Mouse (Mus musculus): ENCODE measurements around the gene Ptprn. TPM values are rescaled to one million over a fixed set of nuclear protein-coding genes. Genes with fewer than 3 reads are reported as not detected.

Ptprn gene
- polyA plus RNA-seq (2016; fragmentation: Nextera tagmentation; extraction: Ambion mirVana) = 0.20 and 0.35 TPM in 2 replicates

DNA sequence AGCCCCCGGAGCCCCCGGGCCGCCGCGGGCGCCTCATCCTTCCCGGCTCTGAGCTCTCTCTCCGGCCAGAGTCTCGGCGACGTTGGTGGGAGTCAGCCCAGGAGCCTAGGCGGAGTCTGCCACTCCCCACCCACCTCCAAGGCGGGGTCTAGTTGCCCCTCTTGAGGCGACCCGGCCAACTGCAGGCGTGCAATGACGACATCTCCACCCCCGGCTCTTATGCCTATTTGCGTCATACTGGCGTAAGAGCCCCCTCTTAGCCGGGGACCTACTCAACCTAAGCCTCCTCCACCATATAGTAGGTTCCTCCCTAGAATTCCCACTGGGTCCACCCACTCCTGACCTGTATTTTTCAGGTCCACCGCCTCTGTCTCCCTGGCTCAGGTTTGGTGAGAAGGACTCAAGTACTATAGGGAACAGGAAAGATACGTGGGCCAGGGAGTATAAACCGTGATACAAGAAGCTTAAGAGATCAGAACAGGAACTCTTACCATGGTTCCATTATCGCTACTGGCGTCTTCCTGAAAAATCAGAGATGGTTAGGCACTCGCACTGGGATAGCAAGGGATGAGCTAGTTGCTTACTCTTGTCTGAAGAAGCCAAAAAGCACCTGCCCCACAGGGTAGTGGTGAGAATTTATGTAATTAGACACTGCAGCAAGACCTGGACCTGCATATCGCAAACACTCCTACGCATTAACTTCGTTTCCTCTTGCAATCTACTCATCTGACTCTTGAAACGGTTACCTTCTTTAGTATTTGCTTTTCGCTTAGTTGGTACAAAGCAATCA, at the start of gene Ptprn:
Ptprn (minus strand) TSS at position 412 of the 790 bp plus-strand sequence.
- 12% methylated on average over 32 of the region's 32 CpGs for WGBS
- H3K4me3 ChIP-seq (replicated peaks) = peak within 1 kb of the TSS; percentile 18; the same call in 1 of the 2 replicates

DNA sequence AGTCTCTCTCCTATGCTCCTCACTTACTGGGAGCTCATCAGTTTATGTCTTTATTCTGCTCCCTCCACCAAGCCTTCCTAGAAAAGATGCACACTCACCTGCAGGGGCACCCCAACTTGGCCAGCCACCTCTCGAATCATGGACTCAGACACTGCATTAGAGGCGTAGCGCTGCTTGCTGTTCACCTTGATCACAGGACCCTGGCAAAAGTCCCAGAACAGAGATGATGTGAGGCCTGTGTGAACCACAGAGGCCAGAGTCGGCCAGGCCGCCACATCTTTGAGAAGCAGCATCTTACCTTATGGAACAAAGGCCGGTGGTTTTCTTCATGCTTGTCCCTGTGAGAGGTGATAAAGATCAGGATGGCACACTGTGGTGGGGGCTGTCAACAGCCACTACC, 47.4 kb upstream of the Ptprn start:
- peaks cover 85% of the 10 kb centered on the region for H3K36me3 ChIP-seq
- no peaks in the 10 kb centered on the region for H3K27me3 ChIP-seq
- no peak overlapping the region for H3K27ac ChIP-seq
- no peak overlapping the region for H3K4me2 ChIP-seq
- H3K4me3 ChIP-seq (replicated peaks) = no peak overlapping the region
- no peak for ATAC-seq (ENCODE audit: insufficient number of reproducible peaks, insufficient read depth, low FRiP score, low TSS enrichment, low read depth)
- H3K9ac ChIP-seq (replicated peaks) = no peak overlapping the region
- H3K4me1 ChIP-seq (replicated peaks) = peaks cover 8% of the 10 kb centered on the region
- H3K9me3 ChIP-seq = no peaks in the 10 kb centered on the region
- WGBS = 93% methylated on average over 6 of the region's 6 CpGs

More for the DNA sequence above, at the start of gene Ptprn:
- Histone ChIP-seq H3K4me2 (peak within 1 kb of the TSS; percentile 26; the same call in 1 of the 2 replicates), H3K27ac (no peak within 1 kb of the TSS), H3K4me1 (replicated peaks) (no peaks in the 10 kb centered on the region), H3K27me3 (peaks cover 66% of the 10 kb centered on the region), H3K9me3 (no peaks in the 10 kb centered on the region), H3K36me3 (no peaks in the 10 kb centered on the region), H3K9ac (replicated peaks) (no peak within 1 kb of the TSS)
- no peak for ATAC-seq (ENCODE audit: insufficient number of reproducible peaks, insufficient read depth, low FRiP score, low TSS enrichment, low read depth)

DNA sequence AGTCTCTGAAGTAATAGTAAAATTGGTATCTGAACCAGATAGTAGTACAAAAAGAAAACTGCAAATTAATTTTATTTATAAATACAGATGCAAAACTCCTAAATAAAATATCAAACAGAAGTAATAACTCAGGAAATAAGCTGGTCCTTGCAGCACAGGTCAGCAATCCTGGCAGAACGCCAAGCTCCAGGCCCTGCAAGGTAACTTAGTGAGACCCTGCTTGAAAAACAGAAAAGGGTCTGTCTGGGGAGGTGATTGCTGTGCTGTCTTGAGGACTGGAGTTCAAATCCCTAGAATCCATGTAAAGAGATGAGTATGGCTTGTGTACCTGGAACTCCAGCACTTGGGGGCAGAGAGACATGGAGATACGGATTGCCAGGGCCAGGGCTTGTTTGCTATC, 40.4 kb upstream of the Ptprn start:
- Histone ChIP-seq H3K4me1 (replicated peaks) (no peaks in the 10 kb centered on the region), H3K27me3 (no peaks in the 10 kb centered on the region), H3K9ac (replicated peaks) (no peak overlapping the region), H3K4me2 (no peak overlapping the region), H3K27ac (no peak overlapping the region), H3K9me3 (no peaks in the 10 kb centered on the region), H3K36me3 (peaks cover 25% of the 10 kb centered on the region), H3K4me3 (replicated peaks) (no peak overlapping the region)
- 72% methylated on average over 2 of the region's 2 CpGs for WGBS
- ATAC-seq (ENCODE audit: insufficient number of reproducible peaks, insufficient read depth, low FRiP score, low TSS enrichment, low read depth) = no peak

DNA sequence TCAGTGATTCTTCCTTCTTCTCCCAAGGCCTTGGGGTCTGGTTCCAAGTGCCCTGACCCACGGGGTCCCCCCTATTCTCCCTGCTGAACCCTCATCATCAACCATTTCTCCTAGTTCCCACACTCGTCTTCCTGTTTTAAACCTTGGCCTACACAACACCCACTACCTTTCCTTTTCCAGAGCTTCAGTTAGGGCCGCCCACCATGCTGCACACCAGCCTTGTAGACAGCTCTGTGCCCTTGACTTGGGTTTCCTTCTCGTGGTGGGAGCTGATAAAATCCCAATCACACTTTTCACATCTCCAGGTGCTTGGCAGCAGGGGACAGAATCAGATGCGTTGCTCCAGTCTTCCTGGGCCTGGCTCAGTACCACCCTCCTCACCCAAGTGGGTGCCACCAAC, 30.0 kb upstream of the Ptprn start:
- no peak overlapping the region for H3K4me3 ChIP-seq (replicated peaks)
- WGBS = 77% methylated on average over 5 of the region's 5 CpGs
- no peak overlapping the region for H3K27ac ChIP-seq
- H3K9me3 ChIP-seq = no peaks in the 10 kb centered on the region
- no peaks in the 10 kb centered on the region for H3K27me3 ChIP-seq
- H3K4me1 ChIP-seq (replicated peaks) = peaks cover 16% of the 10 kb centered on the region
- H3K9ac ChIP-seq (replicated peaks) = no peak overlapping the region
- no peak overlapping the region for H3K4me2 ChIP-seq
- no peak for ATAC-seq (ENCODE audit: insufficient number of reproducible peaks, insufficient read depth, low FRiP score, low TSS enrichment, low read depth)
- H3K36me3 ChIP-seq = no peaks in the 10 kb centered on the region

DNA sequence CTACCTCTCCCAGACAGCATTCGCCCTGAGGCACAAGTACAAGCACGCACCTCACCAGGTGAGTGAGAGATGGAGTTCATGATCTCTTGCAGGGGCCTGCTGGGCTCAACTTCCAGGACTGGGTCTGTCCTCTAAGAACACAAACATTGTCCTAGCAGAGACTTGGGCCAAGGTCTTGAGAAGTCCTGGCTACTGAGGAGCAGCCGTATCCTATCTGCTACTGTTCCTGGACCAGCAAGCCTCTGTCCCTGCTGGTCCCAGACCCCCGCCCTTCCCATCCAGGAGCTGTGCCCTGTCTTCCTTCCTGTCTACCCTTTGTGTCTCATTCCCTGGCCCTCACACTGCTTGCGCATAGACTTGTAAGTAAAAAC, 29.0 kb upstream of the Ptprn start:
- H3K9ac ChIP-seq (replicated peaks) = no peak overlapping the region
- H3K27ac ChIP-seq = 0 out of 2 replicates have a peak overlapping the region, but pooled peaks have one; percentile 50
- H3K27me3 ChIP-seq = no peaks in the 10 kb centered on the region
- no peaks in the 10 kb centered on the region for H3K9me3 ChIP-seq
- H3K4me2 ChIP-seq = no peak overlapping the region
- ATAC-seq (ENCODE audit: insufficient number of reproducible peaks, insufficient read depth, low FRiP score, low TSS enrichment, low read depth) = no peak
- 81% methylated on average over 5 of the region's 5 CpGs for WGBS
- H3K4me1 ChIP-seq (replicated peaks) = peaks cover 16% of the 10 kb centered on the region
- no peaks in the 10 kb centered on the region for H3K36me3 ChIP-seq
- no peak overlapping the region for H3K4me3 ChIP-seq (replicated peaks)

DNA sequence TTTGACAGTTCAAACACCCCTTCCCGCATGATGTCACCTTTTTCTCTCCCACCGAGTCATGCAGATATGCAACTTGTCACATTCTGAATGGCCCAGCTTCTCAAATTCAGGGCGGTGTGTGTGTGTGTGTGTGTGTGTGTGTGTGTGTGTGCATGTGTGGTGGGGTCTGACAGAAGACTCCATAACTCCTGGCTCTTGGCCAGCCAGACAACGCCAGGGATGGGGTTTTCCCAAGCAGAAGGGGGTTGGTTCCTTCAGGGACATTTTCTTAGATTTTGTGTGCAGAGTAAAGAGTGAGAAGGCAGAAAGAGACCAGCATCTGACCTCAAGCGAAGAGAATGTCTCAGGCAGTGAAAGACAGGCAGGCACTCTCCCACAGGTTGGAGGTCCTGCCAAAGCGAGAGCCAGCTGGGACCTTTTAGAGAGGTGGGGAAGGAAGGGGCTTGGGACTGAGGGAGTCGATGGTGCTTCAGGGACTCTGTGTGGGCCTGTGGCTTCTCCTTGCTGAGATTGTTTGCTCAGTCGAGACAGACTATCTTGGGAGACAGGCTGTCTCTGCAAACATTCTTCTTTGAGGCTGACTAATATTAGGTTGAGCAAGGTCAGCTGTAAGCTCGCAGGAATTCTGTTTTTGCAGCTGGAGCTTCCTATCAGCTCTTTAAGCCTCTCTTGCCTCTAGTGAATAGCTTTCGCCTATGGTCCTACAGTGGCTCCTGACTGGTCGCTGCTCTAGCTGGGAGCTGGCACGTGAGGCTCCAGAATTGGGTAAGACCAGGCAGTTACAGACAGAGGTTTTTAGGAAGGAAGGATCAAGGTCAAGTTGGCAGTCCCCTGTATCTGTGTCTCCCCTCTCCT, 28.4 kb upstream of the Ptprn start:
- H3K27me3 ChIP-seq = no peaks in the 10 kb centered on the region
- H3K36me3 ChIP-seq = no peaks in the 10 kb centered on the region
- no peak for ATAC-seq (ENCODE audit: insufficient number of reproducible peaks, insufficient read depth, low FRiP score, low TSS enrichment, low read depth)
- no peak overlapping the region for H3K4me3 ChIP-seq (replicated peaks)
- H3K4me1 ChIP-seq (replicated peaks) = peaks cover 16% of the 10 kb centered on the region
- H3K27ac ChIP-seq = 0 out of 2 replicates have a peak overlapping the region, but pooled peaks have one; percentile 50
- no peaks in the 10 kb centered on the region for H3K9me3 ChIP-seq
- H3K4me2 ChIP-seq = no peak overlapping the region
- H3K9ac ChIP-seq (replicated peaks) = no peak overlapping the region
- 57% methylated on average over 12 of the region's 12 CpGs for WGBS

DNA sequence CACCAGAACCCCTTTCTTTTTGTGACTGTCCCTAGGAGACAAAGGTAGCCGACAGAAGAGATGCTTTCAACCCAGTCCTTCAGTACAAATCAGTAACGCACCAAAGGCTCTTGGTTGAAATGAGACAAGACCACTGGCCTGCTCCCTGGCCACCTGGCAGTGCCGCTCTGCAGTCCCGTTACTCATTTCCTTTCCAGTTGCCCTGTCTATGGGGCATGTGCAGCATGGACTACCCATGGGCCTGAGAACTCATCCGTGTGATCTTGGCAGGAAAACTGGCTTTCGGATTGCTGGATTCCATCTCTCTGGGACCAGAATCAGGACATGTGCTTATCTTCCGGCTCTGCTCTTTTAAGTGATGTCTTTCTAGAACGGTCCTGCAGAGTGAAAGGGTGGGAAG, 27.0 kb upstream of the Ptprn start:
- no peak for ATAC-seq (ENCODE audit: insufficient number of reproducible peaks, insufficient read depth, low FRiP score, low TSS enrichment, low read depth)
- no peak overlapping the region for H3K4me3 ChIP-seq (replicated peaks)
- H3K4me2 ChIP-seq = no peak overlapping the region
- H3K9me3 ChIP-seq = no peaks in the 10 kb centered on the region
- no peaks in the 10 kb centered on the region for H3K36me3 ChIP-seq
- H3K27ac ChIP-seq = no peak overlapping the region
- 89% methylated on average over 8 of the region's 8 CpGs for WGBS
- no peak overlapping the region; the same call in 1 of the 2 replicates for H3K9ac ChIP-seq (replicated peaks)
- H3K27me3 ChIP-seq = no peaks in the 10 kb centered on the region
- peaks cover 16% of the 10 kb centered on the region for H3K4me1 ChIP-seq (replicated peaks)

DNA sequence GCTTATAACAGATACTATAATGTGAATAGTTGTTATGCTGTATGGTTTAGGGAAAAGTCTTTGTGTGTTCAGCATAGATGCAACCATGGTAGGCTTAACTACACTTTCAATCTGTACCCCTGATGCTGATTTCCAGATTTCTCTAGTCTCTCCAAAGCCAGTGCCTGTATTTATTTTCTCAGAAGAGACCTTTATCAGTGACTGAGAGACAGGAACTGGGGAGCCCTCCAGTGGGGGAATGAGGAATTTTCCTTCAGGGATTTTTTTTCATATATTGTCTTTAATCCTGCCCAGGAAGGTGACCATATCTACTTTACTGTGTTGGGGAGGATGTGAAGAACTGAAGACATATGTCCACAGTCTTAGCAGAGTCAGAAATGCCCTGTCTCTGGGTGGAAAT, 26.3 kb upstream of the Ptprn start:
- H3K4me3 ChIP-seq (replicated peaks) = no peak overlapping the region
- no peak for ATAC-seq (ENCODE audit: insufficient number of reproducible peaks, insufficient read depth, low FRiP score, low TSS enrichment, low read depth)

DNA sequence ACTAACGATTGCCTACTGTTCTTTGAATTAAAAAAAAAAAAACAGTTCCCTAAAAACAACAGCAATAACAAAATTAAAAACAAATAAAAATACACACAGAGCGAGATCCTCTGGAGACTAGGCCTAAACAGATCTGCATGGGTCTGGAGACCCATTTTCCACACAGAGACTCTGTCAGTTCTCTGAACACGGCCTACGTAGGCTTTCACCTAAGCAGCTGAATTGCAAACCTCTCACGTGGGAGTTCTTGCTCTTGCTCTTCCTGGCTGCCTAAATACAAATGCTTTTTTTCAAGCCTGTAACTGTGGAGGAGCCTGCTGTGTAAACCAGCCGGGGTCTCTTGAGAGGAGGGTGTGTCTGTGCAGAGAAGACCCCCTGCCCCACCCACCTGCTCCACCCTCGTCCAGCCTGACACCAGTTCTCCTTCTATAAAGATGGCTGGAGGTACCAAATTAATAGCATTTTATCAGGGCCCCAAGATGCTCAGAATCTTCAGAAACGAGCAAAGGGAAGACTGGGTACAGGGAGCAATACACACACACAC, 25.7 kb upstream of the Ptprn start:
- Histone ChIP-seq H3K9me3 (no peaks in the 10 kb centered on the region), H3K9ac (replicated peaks) (no peak overlapping the region), H3K4me2 (no peak overlapping the region), H3K27me3 (peaks cover 3% of the 10 kb centered on the region; the same call in 1 of the 2 replicates), H3K36me3 (no peaks in the 10 kb centered on the region), H3K4me1 (replicated peaks) (peaks cover 16% of the 10 kb centered on the region), H3K27ac (no peak overlapping the region), H3K4me3 (replicated peaks) (no peak overlapping the region)
- WGBS = 61% methylated on average over 8 of the region's 8 CpGs
- ATAC-seq (ENCODE audit: insufficient number of reproducible peaks, insufficient read depth, low FRiP score, low TSS enrichment, low read depth) = no peak

More for the DNA sequence above, 26.3 kb upstream of the Ptprn start:
- H3K4me2 ChIP-seq = no peak overlapping the region
- H3K4me1 ChIP-seq (replicated peaks) = peaks cover 16% of the 10 kb centered on the region
- peaks cover 3% of the 10 kb centered on the region; the same call in 1 of the 2 replicates for H3K27me3 ChIP-seq
- H3K9ac ChIP-seq (replicated peaks) = no peak overlapping the region
- H3K27ac ChIP-seq = no peak overlapping the region
- no peaks in the 10 kb centered on the region for H3K9me3 ChIP-seq
- no peaks in the 10 kb centered on the region for H3K36me3 ChIP-seq

DNA sequence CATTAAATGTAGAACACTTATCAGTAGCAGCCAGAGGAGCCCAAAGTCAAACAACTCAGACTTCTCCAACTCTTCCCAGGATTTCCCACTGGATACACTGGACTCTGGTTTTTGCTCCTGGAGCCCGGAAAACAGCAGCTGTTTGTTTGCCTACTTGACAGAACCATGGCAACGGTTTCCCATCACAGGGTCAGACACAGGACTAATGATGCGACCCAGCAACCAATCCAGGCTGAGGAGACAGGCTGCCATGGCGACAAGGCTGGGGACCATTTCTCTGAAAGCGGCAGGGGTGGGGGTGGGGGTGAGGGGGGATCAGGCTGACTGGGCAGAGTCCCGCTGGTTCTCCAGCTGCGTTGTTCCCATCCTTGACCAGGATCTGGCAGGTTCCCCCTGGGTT, 25.1 kb upstream of the Ptprn start:
- Histone ChIP-seq H3K27me3 (peaks cover 3% of the 10 kb centered on the region; the same call in 1 of the 2 replicates), H3K9me3 (no peaks in the 10 kb centered on the region), H3K9ac (replicated peaks) (no peak overlapping the region), H3K4me3 (replicated peaks) (no peak overlapping the region), H3K4me1 (replicated peaks) (peaks cover 16% of the 10 kb centered on the region), H3K27ac (no peak overlapping the region), H3K4me2 (no peak overlapping the region), H3K36me3 (no peaks in the 10 kb centered on the region)
- no peak for ATAC-seq (ENCODE audit: insufficient number of reproducible peaks, insufficient read depth, low FRiP score, low TSS enrichment, low read depth)
- WGBS = 15% methylated on average over 7 of the region's 7 CpGs

DNA sequence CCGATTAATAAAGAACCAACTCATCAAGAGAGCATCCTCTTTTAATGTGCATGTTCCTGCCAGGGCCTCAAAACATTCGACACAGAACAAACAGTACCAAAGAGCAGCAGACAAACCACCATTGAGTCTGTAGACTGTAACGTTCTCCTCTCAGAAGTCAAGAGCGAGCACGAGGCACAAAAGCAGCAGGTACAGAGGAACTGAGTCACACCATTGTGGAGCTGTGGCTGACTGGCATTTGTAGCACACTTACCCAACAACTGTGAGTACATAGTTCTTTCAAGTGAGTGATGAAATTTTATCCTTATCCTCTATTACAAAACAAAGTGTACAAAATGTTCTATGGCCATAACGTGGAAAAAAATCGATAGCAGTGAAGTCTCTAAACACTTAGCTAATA, 20.6 kb upstream of the Ptprn start:
- 86% methylated on average over 7 of the region's 7 CpGs for WGBS
- Histone ChIP-seq H3K36me3 (no peaks in the 10 kb centered on the region), H3K27ac (no peak overlapping the region), H3K27me3 (peaks cover 3% of the 10 kb centered on the region; the same call in 1 of the 2 replicates), H3K4me1 (replicated peaks) (no peaks in the 10 kb centered on the region), H3K9ac (replicated peaks) (no peak overlapping the region), H3K4me3 (replicated peaks) (no peak overlapping the region), H3K4me2 (no peak overlapping the region), H3K9me3 (0 out of 2 replicates have a peak, but pooled peaks cover 6% of the 10 kb centered on the region)
- no peak for ATAC-seq (ENCODE audit: insufficient number of reproducible peaks, insufficient read depth, low FRiP score, low TSS enrichment, low read depth)
